Mouse (Mus musculus): ENCODE data around the gene Gm9999.
A peak's percentile ranks its signal among the peaks of the same experiment; 100 is the strongest.
"Not testable (repeated sequence)": the region's sequence is repeated elsewhere in the genome, so short reads cannot be mapped to it uniquely, and the experiment has no call there.

Gm9999 gene

GRCm38 (mm10) chr7:46983280-46983679, at the start of gene Gm9999:
Gm9999 (plus strand) TSS chr7:46983580.
- DNase-seq: no peak

DNA sequence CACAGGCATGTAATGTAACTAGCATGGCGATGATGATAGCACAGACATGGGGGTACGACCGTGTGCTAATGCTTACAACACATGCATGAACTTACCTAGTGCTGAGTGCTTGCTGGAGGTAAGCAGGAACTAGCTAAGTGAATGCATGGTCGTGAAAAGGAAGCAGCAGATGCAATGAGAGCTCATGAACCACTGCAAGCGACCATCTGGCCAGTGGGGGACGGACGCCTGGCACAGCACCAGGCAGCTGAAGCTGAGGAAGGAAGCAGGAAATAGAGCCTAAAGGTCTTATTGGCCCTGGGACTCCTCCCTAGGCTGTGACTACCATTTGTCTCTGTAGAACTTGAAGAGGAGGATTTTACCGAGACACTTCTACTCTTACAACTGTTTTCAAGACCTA, 48.6 kb upstream of the Gm9999 start:
- no peak for DNase-seq

DNA sequence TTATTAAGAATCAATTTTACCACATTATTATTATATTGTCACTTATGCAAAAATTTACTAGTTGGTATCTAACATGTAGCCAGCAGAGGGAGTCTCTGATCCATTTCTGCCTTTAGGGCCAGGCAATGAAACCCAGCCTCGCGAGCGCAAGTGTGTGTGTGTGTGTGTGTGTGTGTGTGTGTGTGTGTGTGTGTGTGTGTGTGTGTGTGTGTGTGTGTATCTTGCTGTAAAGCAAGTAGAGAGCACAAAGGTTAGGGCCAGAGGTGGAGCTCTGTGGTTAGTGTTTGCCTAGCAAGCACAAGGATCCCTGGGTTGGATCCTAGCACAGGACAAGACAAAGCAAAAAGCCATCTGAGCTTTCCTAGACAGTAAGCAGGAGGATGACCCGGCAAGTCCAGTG, 47.5 kb upstream of the Gm9999 start:
- no peak for DNase-seq

DNA sequence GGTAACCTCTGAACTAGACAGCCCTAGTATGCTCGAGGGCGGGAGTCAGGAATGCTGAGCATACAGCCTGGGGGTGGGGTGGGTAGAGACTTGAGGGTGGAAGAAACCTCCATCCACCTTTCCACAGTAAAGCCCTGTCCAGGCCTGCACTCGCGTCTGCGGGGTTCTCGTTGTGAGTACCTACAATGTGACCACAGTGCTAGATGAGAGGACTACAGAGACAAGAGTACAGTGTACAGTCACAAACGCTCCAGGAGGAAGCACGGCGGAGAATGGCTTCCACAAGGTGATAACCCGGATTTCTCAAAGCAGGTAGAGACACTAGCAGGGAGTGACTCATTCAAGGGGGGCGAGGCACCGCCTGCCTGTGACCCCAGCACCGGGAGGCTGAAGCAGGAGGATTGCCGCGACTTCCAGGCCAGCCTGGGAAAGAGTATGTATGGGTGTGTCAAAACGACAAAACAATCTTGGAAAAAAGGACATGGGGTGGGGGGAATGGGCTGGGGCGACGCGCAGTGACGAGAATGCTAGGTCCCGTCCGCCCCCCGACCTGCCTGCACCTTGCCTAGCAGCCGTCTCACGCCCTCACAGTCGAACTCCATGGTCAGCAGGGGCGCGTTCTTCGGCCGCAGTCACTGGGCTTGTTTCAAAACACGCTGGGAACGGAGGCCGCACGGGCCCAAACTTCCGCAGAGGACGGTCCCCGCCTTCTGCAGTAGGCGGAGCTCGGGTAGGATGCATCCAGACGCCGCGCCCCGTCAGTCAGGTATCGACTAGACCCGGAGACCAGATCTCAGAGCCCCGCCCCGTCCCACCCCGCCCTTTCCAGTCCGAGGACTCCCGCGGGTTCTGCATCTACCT, 25.3 kb upstream of the Gm9999 start, which contains the start of gene Uevld:
Gene Uevld, minus strand, starts transcription at position 697 of the 861 bp plus-strand sequence.
- peak; percentile 98 for DNase-seq

- peak in 1 of 2 experiments; percentile 7 for DNase-seq
Observed at GRCm38 (mm10) chr7:46958853-46959252, 24.5 kb upstream of the Gm9999 start.

DNA sequence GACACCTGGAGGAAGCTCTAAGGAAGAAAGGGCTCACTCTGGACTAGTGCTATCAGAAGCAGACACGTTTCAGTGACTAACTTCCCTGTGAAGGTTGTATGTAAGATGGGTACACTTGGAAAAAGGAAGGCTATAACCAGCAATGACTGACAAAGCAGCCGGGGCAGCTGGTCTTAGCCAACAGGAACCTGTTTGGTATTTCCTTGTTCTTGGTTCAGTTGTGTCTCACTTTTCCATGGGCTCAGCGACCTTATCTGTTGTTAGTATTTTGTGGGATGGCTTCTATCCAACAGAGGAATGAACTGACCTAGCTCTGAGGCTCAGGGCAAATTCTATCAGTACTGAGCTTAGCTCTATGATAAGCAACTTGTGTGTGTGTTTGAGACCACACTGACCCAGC, 22.4 kb upstream of the Gm9999 start:
- DNase-seq: no peak

- DNase-seq: no peak
Observed at GRCm38 (mm10) chr7:46962132-46962531, 21.2 kb upstream of the Gm9999 start.

DNA sequence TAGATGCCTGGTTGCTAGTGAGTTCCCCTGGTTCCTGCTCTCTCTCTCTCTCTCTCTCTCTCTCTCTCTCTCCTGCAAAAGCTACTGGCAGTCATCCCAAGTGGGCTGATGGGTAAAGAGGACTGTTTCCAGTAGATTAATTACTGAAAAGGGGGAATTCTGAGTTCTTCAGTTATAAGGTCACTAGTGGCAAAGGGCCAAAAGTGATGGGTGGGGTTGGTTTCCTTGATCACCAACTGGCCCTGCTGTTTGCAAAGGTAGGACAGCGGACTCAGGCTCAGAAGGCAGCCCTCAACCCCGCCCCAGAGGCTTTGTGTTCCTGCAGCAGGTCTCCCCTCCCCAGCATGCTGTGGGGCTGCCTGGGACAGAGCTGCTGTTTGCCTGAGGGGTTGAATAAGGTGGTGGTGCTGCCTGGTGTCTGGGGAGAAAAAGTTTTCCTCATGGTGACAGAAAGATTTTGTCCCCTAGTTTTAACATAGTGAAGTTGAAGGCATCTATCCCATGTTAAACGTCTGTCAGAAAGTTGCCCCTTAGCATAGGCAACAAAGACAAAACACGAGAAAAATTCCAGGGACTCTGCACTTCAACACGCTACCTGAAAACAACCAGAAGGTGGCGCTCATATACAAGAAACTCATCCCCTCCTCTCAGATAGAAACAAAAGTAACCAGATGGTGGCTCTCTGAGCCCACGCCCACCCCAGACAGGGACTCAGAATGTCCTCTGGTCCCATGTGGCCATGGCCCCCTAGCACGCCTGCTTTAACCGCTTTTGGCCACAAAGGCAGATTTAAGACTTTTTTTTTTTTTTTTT, 20.4 kb upstream of the Gm9999 start:
- DNase-seq: peak; percentile 60 to 74

- DNase-seq: no peak
Observed at GRCm38 (mm10) chr7:46964070-46964469, 19.3 kb upstream of the Gm9999 start.

GRCm38 (mm10) chr7:46969898-46970297, 13.5 kb upstream of the Gm9999 start:
- DNase-seq: no peak

DNA sequence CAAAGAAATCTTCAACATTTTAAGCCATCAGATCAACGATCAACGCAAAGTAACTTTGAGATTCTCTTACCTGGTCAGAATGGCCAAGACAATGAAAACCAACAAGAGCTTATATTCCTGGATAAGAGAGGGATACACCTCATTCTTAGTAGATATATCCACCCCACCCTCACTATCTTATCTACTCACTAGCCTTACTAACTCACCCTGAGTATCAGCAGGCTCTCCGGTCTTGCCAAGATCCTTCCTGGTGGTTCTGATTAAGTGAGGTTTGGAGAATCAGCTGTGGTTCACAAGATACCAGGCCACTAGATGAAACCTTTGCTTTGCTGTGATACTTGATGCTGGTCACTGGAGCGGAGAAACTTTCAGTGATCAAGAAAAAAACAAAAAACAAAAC, 8.7 kb upstream of the Gm9999 start:
- no peak for DNase-seq

GRCm38 (mm10) chr7:46975456-46975855, 7.9 kb upstream of the Gm9999 start:
- no peak for DNase-seq

GRCm38 (mm10) chr7:46985718-46986505, 2.5 kb downstream of the Gm9999 start:
- DNase-seq: peak; percentile 22 to 38

GRCm38 (mm10) chr7:46986646-46987045, 3.3 kb downstream of the Gm9999 start:
- peak; percentile 38 to 51 for DNase-seq

- DNase-seq: no peak
Observed at GRCm38 (mm10) chr7:46987073-46987472, 3.7 kb downstream of the Gm9999 start.

GRCm38 (mm10) chr7:46989387-46989786, 6.0 kb downstream of the Gm9999 start:
- not testable (repeated sequence) for DNase-seq

GRCm38 (mm10) chr7:46993079-46993478, 9.7 kb downstream of the Gm9999 start:
- DNase-seq: no peak

- no peak for DNase-seq
Observed at GRCm38 (mm10) chr7:46995558-46995957, 12.2 kb downstream of the Gm9999 start.

DNA sequence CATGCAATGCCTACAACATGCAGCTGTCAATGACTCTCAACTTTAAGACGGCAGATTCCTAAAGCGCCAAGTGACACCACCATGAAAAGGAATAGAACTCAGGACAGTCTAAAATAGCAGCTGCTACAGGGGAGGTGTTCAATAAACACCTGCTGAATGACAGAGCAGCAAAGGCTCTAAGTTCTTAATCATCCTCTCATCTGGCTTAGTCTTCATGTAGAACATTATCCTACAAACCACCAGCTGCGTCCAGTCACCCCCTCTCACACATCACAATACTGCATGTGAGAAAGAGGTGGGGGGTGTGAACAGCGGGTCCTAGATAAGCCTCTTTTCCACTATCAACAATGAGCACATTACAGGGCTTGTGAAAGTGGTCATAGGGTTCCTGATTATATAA, 13.6 kb downstream of the Gm9999 start:
- no peak for DNase-seq

GRCm38 (mm10) chr7:46997644-46998395, 14.4 kb downstream of the Gm9999 start:
- DNase-seq: peak; percentile 73 to 76

GRCm38 (mm10) chr7:46998942-46999341, 15.6 kb downstream of the Gm9999 start:
- DNase-seq: no peak

DNA sequence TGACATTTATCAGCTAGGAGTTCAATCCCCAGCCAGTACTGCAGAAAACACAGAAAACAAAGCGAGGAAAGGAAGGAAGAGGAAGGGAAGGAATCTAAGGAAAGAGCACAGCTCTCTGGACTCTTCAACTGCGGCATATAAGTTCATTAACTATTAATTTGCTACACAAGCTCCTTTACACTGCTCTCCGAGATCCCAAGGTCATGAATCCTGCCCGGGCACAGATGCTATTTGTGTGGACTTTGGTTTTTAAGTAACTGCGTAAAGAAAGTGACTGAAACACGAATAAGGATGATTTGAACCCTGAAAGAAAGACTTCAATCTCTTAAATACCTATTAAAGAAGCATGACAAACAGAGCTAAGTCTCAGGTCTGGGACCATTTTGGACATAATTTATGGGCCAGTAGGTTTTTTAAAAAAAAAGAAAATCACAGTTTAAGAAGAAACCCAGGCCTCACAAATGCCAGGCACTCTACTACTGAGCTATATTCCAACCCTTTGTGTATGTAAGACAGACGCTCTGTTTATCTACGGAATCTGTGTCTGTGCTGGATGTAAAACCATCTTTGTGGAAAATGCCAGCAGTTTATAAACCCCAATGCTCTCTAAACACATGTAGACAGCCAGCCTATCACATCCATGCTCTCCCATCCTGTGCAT, 16.7 kb downstream of the Gm9999 start:
- DNase-seq: no peak
